Mouse (Mus musculus) liver, embryonic 11.5 days (tissue): ENCODE data around the gene Abcg1. TPM values are rescaled to one million over a fixed set of nuclear protein-coding genes. Genes with fewer than 3 reads are reported as not detected.
A peak's percentile ranks its signal among the peaks of the same experiment; 100 is the strongest.

Experiments
- ATAC-seq: fragments of 200-750 bp; cut with Nextera tagmentation; replicated peaks from 2 replicates; pipeline ENCODE4 v1.8.0; 2017; ENCODE audit warnings: moderate number of reproducible peaks, mild to moderate bottlenecking, moderate TSS enrichment, moderate library complexity; ENCODE audit not compliant: low FRiP score
- DNase-seq: peaks from one replicate; pipeline ENCODE4 v3.0.0-alpha.2; 2017; ENCODE audit warnings: low spot score
- H3K27ac ChIP-seq: fragments of 300-500 bp; sonication (generic); 2 replicates; pipeline ENCODE4 v1.5.1; 2014; ENCODE audit warnings: mild to moderate bottlenecking, low read depth, low read length, control low read depth
- H3K27me3 ChIP-seq: fragments of 300-500 bp; sonication (generic); replicated peaks from 2 replicates; pipeline ENCODE4 v1.6.1; 2014; ENCODE audit warnings: low read length, mixed read lengths; ENCODE audit not compliant: control insufficient read depth, insufficient read depth
- H3K36me3 ChIP-seq: fragments of 300-500 bp; sonication (generic); 2 replicates; pipeline ENCODE4 v1.6.1; 2014; ENCODE audit warnings: mild to moderate bottlenecking, low read length, moderate library complexity, mixed read lengths; ENCODE audit not compliant: control insufficient read depth, insufficient read depth
- H3K4me1 ChIP-seq: fragments of 300-500 bp; sonication (generic); replicated peaks from 2 replicates; pipeline ENCODE4 v1.6.1; 2014; ENCODE audit warnings: low read length, mixed read lengths; ENCODE audit not compliant: control insufficient read depth, insufficient read depth
- H3K4me2 ChIP-seq: fragments of 300-500 bp; sonication (generic); 2 replicates; pipeline ENCODE4 v1.6.1; 2014; ENCODE audit warnings: mild to moderate bottlenecking, control low read depth, moderate library complexity
- H3K4me3 ChIP-seq: fragments of 300-500 bp; sonication (generic); 2 replicates; pipeline ENCODE4 v1.5.1; 2014; ENCODE audit warnings: low read depth, low read length, control low read depth
- H3K9ac ChIP-seq: fragments of 300-500 bp; sonication (generic); 2 replicates; pipeline ENCODE4 v1.6.1; 2014; ENCODE audit warnings: low read depth, low read length, control low read depth
- H3K9me3 ChIP-seq: fragments of 300-500 bp; sonication (generic); 2 replicates; pipeline ENCODE4 v1.6.1; 2016; ENCODE audit warnings: low read length, inconsistent platforms, mixed read lengths; ENCODE audit not compliant: control insufficient read depth
- WGBS: fragments of 180-500 bp; shearing (Covaris S2); extraction: QIAGEN DNeasy Blood & Tissue Kit; methylation state at CpG from one replicate; pipeline ENCODE4 v1.1.7; 2014; 5-methylcytosine and 5-hydroxymethylcytosine counted together
- polyA plus RNA-seq: library from polyadenylated mRNA; unstranded; fragments of >200 nt; fragmentation: Nextera tagmentation; extraction: Ambion mirVana; gene quantifications from 2 replicates; pipeline ENCODE4 v1.2.1, GENCODE M21; 2014

Abcg1 gene
- polyA plus RNA-seq, 1 experiment from 2014 or later: 6.5 TPM

- no peak overlapping the region for H3K4me3 ChIP-seq
- H3K27ac ChIP-seq: no peak overlapping the region
- no peak overlapping the region for H3K9ac ChIP-seq
- H3K36me3 ChIP-seq: no peaks in the 10 kb centered on the region
- ATAC-seq (no peak), DNase-seq (no peak)
- peaks cover 19% of the 10 kb centered on the region for H3K4me1 ChIP-seq
- WGBS: 85% methylated on average over 22 of the region's 22 CpGs
- H3K27me3 ChIP-seq: no peaks in the 10 kb centered on the region
- no peak overlapping the region for H3K4me2 ChIP-seq
- H3K9me3 ChIP-seq: no peaks in the 10 kb centered on the region; the same call in 1 of the 2 replicates
Observed at GRCm38 (mm10) chr17:31036168-31036876, 21.2 kb upstream of the Abcg1 start.

GRCm38 (mm10) chr17:31037331-31037730 is 20.1 kb upstream of the Abcg1 start:
- Histone ChIP-seq H3K36me3 (no peaks in the 10 kb centered on the region), H3K27me3 (no peaks in the 10 kb centered on the region), H3K4me2 (no peak overlapping the region), H3K4me1 (peaks cover 19% of the 10 kb centered on the region), H3K9ac (no peak overlapping the region; the same call in 1 of the 2 replicates), H3K4me3 (no peak overlapping the region), H3K9me3 (no peaks in the 10 kb centered on the region), H3K27ac (no peak overlapping the region)
- WGBS: 78% methylated on average over 8 of the region's 8 CpGs
- DNase-seq: no peak
- no peak for ATAC-seq

GRCm38 (mm10) chr17:31038381-31038780 is 19.1 kb upstream of the Abcg1 start:
- Histone ChIP-seq H3K9ac (no peak overlapping the region), H3K27me3 (no peaks in the 10 kb centered on the region), H3K4me3 (no peak overlapping the region), H3K9me3 (no peaks in the 10 kb centered on the region), H3K36me3 (no peaks in the 10 kb centered on the region), H3K4me2 (no peak overlapping the region), H3K27ac (no peak overlapping the region), H3K4me1 (peaks cover 16% of the 10 kb centered on the region)
- ATAC-seq (no peak), DNase-seq (no peak)
- 77% methylated on average over 4 of the region's 4 CpGs for WGBS

- Histone ChIP-seq H3K27me3 (no peaks in the 10 kb centered on the region; the same call in 1 of the 2 replicates), H3K4me1 (peaks cover 7% of the 10 kb centered on the region), H3K9me3 (no peaks in the 10 kb centered on the region), H3K4me3 (no peak overlapping the region), H3K4me2 (no peak overlapping the region), H3K36me3 (no peaks in the 10 kb centered on the region), H3K27ac (no peak overlapping the region), H3K9ac (no peak overlapping the region)
- WGBS: 47% methylated on average over 7 of the region's 7 CpGs
- DNase-seq (no peak), ATAC-seq (no peak)
Observed at GRCm38 (mm10) chr17:31039626-31040025, 17.8 kb upstream of the Abcg1 start.

GRCm38 (mm10) chr17:31040421-31040820 is 17.1 kb upstream of the Abcg1 start:
- Histone ChIP-seq H3K4me3 (no peak overlapping the region), H3K27me3 (no peaks in the 10 kb centered on the region; the same call in 1 of the 2 replicates), H3K36me3 (no peaks in the 10 kb centered on the region), H3K9ac (no peak overlapping the region), H3K4me2 (no peak overlapping the region), H3K9me3 (no peaks in the 10 kb centered on the region), H3K4me1 (peaks cover 6% of the 10 kb centered on the region; the same call in 1 of the 2 replicates), H3K27ac (no peak overlapping the region)
- 69% methylated on average over 7 of the region's 7 CpGs for WGBS
- ATAC-seq: no peak
- DNase-seq: no peak

- 83% methylated on average over 2 of the region's 2 CpGs for WGBS
- ATAC-seq (no peak), DNase-seq (no peak)
- Histone ChIP-seq H3K9ac (no peak overlapping the region), H3K4me2 (no peak overlapping the region), H3K9me3 (no peaks in the 10 kb centered on the region), H3K27me3 (no peaks in the 10 kb centered on the region; the same call in 1 of the 2 replicates), H3K27ac (no peak overlapping the region), H3K4me1 (peaks cover 4% of the 10 kb centered on the region; the same call in 1 of the 2 replicates), H3K4me3 (no peak overlapping the region), H3K36me3 (no peaks in the 10 kb centered on the region)
Observed at GRCm38 (mm10) chr17:31042751-31043150, 14.7 kb upstream of the Abcg1 start.

GRCm38 (mm10) chr17:31057891-31058744 is 643 bp downstream of the Abcg1 start:
- no peak for DNase-seq

GRCm38 (mm10) chr17:31058745-31059085 is 1.2 kb downstream of the Abcg1 start:
- DNase-seq (no peak), ATAC-seq (no peak)
- Histone ChIP-seq H3K27ac (no peak overlapping the region), H3K4me2 (peak overlapping the region; percentile 90), H3K4me3 (peak overlapping the region; percentile 57), H3K9ac (no peak overlapping the region), H3K27me3 (peaks cover 23% of the 10 kb centered on the region), H3K4me1 (peaks cover 38% of the 10 kb centered on the region), H3K36me3 (no peaks in the 10 kb centered on the region), H3K9me3 (peaks cover under 1% of the 10 kb centered on the region; the same call in 1 of the 2 replicates)
- WGBS: 2% methylated on average over 13 of the region's 13 CpGs

More at GRCm38 (mm10) chr17:31057891-31058744, 643 bp downstream of the Abcg1 start:
- peaks cover 23% of the 10 kb centered on the region for H3K27me3 ChIP-seq
- peaks cover 6% of the 10 kb centered on the region for H3K9me3 ChIP-seq
- no peak overlapping the region for H3K27ac ChIP-seq
- H3K36me3 ChIP-seq: no peaks in the 10 kb centered on the region
- H3K4me2 ChIP-seq: peak overlapping the region; percentile 90
- 1% methylated on average over 31 of the region's 31 CpGs for WGBS
- no peak for ATAC-seq
- peaks cover 38% of the 10 kb centered on the region for H3K4me1 ChIP-seq
- peak overlapping the region; percentile 13; the same call in 1 of the 2 replicates for H3K9ac ChIP-seq
- H3K4me3 ChIP-seq: peak overlapping the region; percentile 57
